Mouse (Mus musculus) layer of hippocampus, adult 11-12 months (tissue): ENCODE results near the gene Acsl5.
A peak's percentile ranks its signal among the peaks of the same experiment; 100 is the strongest.

Experiments used
- DNase-seq: peaks from one replicate; pipeline ENCODE4 v3.0.0; 2022; ENCODE audit warnings: low spot score

Gene Acsl5

GRCm38 (mm10) chr19:55251383-55252124 is at the start of gene Acsl5:
Gene Acsl5, plus strand, starts transcription at chr19:55251938.
- no peak for DNase-seq

GRCm38 (mm10) chr19:55206482-55207138 is 45.1 kb upstream of the Acsl5 start:
- peak; percentile 72 for DNase-seq

- no peak for DNase-seq
These were observed 44.5 kb upstream of the Acsl5 start for GRCm38 (mm10) chr19:55207205-55207604.

GRCm38 (mm10) chr19:55207746-55208538 is 43.8 kb upstream of the Acsl5 start:
- no peak for DNase-seq

GRCm38 (mm10) chr19:55208654-55209053 is 43.1 kb upstream of the Acsl5 start:
- DNase-seq = no peak

GRCm38 (mm10) chr19:55209084-55209483 is 42.7 kb upstream of the Acsl5 start:
- DNase-seq = no peak

- no peak for DNase-seq
These were observed 40.0 kb upstream of the Acsl5 start for GRCm38 (mm10) chr19:55211698-55212097.

GRCm38 (mm10) chr19:55213617-55214340 is 38.0 kb upstream of the Acsl5 start:
- no peak for DNase-seq

DNA sequence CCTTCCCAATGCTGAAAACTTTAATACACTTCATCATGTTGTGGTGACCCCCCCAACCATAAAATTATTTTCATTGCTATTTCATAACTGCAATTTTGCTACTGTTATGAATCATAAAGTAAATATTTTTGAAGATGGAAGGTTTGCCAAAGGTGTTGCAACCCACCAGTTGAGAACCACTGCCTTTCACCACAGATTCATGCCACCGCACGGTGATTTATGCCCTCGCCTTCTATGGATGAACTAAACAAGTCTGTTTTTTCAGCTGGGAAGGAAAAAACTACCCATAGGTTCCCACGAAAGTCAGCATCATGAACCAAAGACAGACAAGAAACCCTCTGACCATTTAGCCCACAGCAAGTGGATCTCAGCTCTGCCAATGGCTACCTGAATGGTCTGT is 34.9 kb upstream of the Acsl5 start:
- no peak for DNase-seq

- DNase-seq = peak; percentile 71
These were observed 34.4 kb upstream of the Acsl5 start for GRCm38 (mm10) chr19:55217365-55217764.

DNA sequence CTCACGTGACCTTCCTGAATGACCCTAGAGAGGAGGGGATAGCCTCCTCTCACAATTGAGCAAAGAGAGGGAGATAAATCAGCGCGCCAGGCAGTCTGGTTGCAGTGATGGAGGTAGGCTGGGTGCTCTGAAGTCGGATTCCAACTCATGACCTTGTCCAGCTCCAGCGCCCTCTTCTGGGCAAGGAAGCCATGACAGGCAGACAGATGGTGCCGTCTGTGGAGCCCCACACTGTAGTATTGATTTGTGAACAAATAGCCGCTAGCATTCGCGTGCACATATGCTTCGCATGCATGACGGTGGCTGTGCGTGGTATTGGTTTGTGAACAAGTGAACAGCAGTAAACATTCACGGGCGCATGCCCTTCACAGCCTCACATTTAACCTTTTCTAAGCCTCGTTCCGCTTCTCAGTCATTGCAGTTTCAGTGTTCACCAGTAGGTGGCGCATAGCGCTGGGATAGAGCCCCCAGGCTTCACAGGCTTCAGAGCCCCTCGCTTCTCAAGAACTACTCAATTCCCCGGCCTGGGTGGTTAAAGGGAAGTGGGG is 33.5 kb upstream of the Acsl5 start:
- DNase-seq = peak; percentile 89

DNA sequence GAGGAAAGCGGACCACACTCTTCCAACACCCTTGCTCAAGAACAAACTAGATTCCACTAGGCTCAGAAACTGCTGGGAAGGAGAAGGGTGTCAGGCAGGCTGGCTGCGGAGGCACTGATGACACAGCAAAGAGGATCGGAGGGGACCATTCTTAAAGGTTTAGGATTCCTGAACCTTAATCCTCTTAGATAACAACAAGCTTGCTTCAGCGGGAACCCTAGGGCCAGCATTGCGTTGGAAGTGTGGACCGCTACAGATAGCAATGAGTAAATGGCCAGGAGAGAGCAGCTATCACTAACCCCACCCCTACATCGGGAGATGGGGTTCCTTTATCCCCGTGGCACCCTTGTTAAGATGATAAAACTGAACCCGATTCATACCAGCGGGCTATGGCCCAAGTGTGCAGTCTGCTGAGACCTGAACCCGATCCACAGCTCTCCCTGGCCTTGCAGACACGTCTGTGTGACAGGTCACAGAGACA is 33.0 kb upstream of the Acsl5 start:
- DNase-seq = no peak

DNA sequence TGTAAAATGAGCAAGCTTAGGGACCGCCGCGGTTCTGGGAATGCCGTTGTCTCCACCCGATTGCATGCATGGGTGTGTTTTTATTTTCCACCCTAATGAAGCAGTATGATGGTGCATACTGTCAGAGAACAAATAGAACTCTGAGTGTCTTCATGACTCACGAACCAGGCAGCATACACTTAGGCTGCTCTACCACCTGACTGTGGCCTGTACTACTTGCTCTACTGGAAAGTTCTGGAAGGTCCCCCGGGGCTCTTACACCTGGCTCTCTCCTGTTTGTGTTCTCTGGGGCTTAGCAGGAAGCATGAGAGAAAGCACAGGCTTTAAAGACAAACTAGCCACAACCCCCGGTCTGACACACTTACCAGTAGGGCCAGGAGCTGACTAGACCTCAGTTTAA is 32.4 kb upstream of the Acsl5 start:
- no peak for DNase-seq

- DNase-seq = peak; percentile 28
These were observed 30.5 kb upstream of the Acsl5 start for GRCm38 (mm10) chr19:55221208-55221607.

- no peak for DNase-seq
These were observed 29.5 kb upstream of the Acsl5 start for GRCm38 (mm10) chr19:55222268-55222667.

- DNase-seq = no peak
These were observed 25.1 kb upstream of the Acsl5 start for GRCm38 (mm10) chr19:55226621-55227020.

GRCm38 (mm10) chr19:55227135-55227534 is 24.6 kb upstream of the Acsl5 start:
- DNase-seq = no peak

- DNase-seq = no peak
These were observed 20.7 kb upstream of the Acsl5 start for GRCm38 (mm10) chr19:55231081-55231480.

DNA sequence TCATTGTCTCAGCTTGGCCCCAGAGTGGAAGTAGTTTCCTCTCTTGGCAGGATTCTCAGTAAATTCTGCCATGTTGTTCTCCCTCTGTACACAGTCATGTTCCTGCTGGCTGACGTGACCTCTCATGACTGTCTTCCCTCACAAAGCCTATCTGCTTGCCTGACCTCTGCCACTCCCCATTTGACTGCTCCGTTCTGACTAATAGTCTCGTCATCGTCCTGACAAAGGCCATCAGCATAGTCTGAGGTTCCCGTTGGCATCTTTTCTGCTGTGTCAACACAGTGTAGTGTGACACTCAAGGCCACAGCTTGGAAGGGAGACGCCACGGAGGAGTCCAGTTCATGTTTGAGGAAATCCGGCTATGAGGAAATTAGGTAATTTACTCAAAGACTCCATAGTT is 19.6 kb upstream of the Acsl5 start:
- no peak for DNase-seq

DNA sequence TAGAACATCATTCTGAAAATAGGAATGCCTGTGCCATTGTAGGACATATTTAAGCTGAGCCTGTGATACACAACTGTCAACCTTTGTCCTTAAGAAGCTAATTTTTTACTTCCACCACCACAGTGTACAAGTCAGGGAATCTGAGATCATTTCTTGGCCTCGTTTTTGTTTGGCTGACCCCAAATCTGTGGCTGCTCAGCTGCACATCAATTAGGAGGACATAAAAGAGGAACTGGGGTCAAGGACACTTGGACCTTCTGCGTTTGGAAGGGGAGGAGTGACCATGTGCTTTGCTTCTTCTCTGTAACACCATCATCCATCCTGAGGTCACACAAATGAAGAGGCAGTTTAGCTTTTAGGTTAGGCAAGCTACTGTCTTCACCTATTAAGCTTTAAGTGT is 15.7 kb upstream of the Acsl5 start:
- DNase-seq = no peak

DNA sequence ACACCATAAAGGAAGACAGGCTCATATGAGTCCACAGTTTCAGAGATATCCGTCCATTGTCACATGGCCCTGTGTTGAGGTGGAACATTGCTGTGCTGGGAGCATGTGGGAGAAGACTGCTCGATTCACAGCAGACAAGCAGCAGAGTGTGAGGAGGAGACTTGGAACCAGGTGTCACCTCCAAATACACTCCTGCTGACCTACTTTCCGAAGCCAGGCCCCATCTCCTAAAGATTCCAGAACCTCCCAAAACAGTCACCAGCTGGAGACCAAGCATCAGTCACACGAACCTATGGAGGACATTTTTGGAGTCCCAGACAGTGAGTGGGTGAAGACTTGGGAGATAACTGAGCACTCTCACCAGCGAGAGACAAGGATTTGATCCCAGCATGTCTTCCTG is 15.2 kb upstream of the Acsl5 start:
- no peak for DNase-seq
